25 mouse cellular contexts compared by ENCODE assay signal in genomic region chr6:32717860-32718259, GRCm38 (mm10).
DNase-seq lines count a peak whose midpoint lies in the region; ATAC-seq and TF ChIP-seq lines count a peak whose summit lies in the region.
"Had no signal": no experiment of that assay in that cellular context is flagged by ENCODE, and none has a peak within 500 bp of the region (broad histone marks: within the 10 kb centered on the region; RNA-seq: fewer than 3 reads in every experiment).

No protein-coding gene starts in this region.

- H3K4me1 ChIP-seq in kidney, adult 2 months (ENCODE audit: control insufficient read depth, insufficient read depth, low read length) = no peaks in the 10 kb centered on the region
- no peaks in the 10 kb centered on the region for H3K4me1 ChIP-seq in hindbrain, embryonic 10.5 days (replicated peaks)
- H3K4me1 ChIP-seq: heart, embryonic 15.5 days; intestine, embryonic 15.5 days; kidney, embryonic 15.5 days had no signal

- H3K36me3 ChIP-seq in kidney, adult 2 months (ENCODE audit: control insufficient read depth, insufficient read depth, low read length) = no peaks in the 10 kb centered on the region
- H3K36me3 ChIP-seq in hindbrain, embryonic 10.5 days = no peaks in the 10 kb centered on the region
- H3K36me3 ChIP-seq: forebrain, embryonic 15.5 days; heart, embryonic 15.5 days; intestine, embryonic 15.5 days; kidney, embryonic 15.5 days; neural tube, embryonic 15.5 days had no signal

- no peaks in the 10 kb centered on the region for H3K9me3 ChIP-seq in hindbrain, embryonic 10.5 days
- H3K9me3 ChIP-seq: forebrain, embryonic 15.5 days; heart, embryonic 15.5 days; intestine, embryonic 15.5 days; kidney, embryonic 15.5 days; neural tube, embryonic 15.5 days had no signal

- TF ChIP-seq CTCF in kidney, adult 2 months (conservative IDR thresholded peaks at IDR 0.05; ENCODE audit: insufficient read depth, insufficient read length, low read depth, low read length) = no peak

- no peaks in the 10 kb centered on the region; the same call in 1 of the 2 replicates for H3K27me3 ChIP-seq in kidney, adult 2 months (replicated peaks; ENCODE audit: control insufficient read depth, insufficient read depth, low read length)
- H3K27me3 ChIP-seq in hindbrain, embryonic 10.5 days (ENCODE audit: insufficient read depth, poor library complexity, severe bottlenecking) = no peaks in the 10 kb centered on the region
- H3K27me3 ChIP-seq: forebrain, embryonic 15.5 days; heart, embryonic 15.5 days; intestine, embryonic 15.5 days; kidney, embryonic 15.5 days; neural tube, embryonic 15.5 days had no signal

- WGBS in kidney, adult 2 months = 77% methylated on average over 5 of the region's 5 CpGs
- 86% methylated on average over 5 of the region's 5 CpGs for WGBS in hindbrain, embryonic 10.5 days

- DNase-seq in kidney, adult 2 months = peak; percentile 14
- DNase-seq in kidney, postnatal 10 days = no peak
- peak; percentile 2 to 5 for DNase-seq in monocyte, adult 2 months (ENCODE audit: low read depth in 1 of 2, low spot score in 2 of 2)
- no peak for DNase-seq in hindbrain, embryonic 10.5 days (ENCODE audit: low spot score)
- DNase-seq in left cerebral cortex, adult 18-20 months (ENCODE audit: low spot score in 2 of 2) = no peak
- DNase-seq: adrenal gland, postnatal 14 days; cerebellum, adult 8-10 months; cerebellum, postnatal 36 days; gastrocnemius, postnatal 10 days; heart, postnatal 4 days; layer of hippocampus, adult 9-11 months; liver, postnatal 0 days; lung, postnatal 14 days; right cerebral cortex, adult 18-20 months had no signal

- H3K27ac ChIP-seq in kidney, adult 2 months (ENCODE audit: insufficient read depth, low read depth, low read length) = no peak overlapping the region
- no peak overlapping the region for H3K27ac ChIP-seq in hindbrain, embryonic 10.5 days
- H3K27ac ChIP-seq: forebrain, embryonic 15.5 days; heart, embryonic 15.5 days; intestine, embryonic 15.5 days; kidney, embryonic 15.5 days; left cerebral cortex, adult 2 months; neural tube, embryonic 15.5 days had no signal

- H3K4me3 ChIP-seq in kidney, adult 2 months (ENCODE audit: insufficient read depth, low read depth, low read length) = no peak overlapping the region
- H3K4me3 ChIP-seq in hindbrain, embryonic 10.5 days = no peak overlapping the region
- H3K4me3 ChIP-seq: forebrain, embryonic 15.5 days; heart, embryonic 15.5 days; intestine, embryonic 15.5 days; kidney, embryonic 15.5 days; left cerebral cortex, adult 2 months; neural tube, embryonic 15.5 days had no signal

- no peak for ATAC-seq in monocyte, adult 5-6 weeks (replicated peaks; ENCODE audit: insufficient number of reproducible peaks, low FRiP score, low TSS enrichment, poor library complexity, severe bottlenecking)
- peak; percentile 98 for ATAC-seq in granulocyte monocyte progenitor cell, adult 5-6 weeks (replicated peaks; ENCODE audit: poor library complexity, severe bottlenecking)
- ATAC-seq: activated CD4-positive, CD25-positive, alpha-beta regulatory T cell, adult 4 months; forebrain, embryonic 15.5 days; hindbrain, embryonic 16.5 days; intestine, embryonic 15.5 days; liver, postnatal 0 days; midbrain, embryonic 16.5 days had no signal

- TF ChIP-seq POLR2A in kidney, adult 2 months (IDR thresholded peaks at IDR 0.05; ENCODE audit: low read depth, low read length) = no peak

Comparison
In these comparisons a context has a peak if more than half of its experiments do, and no peak if none do; other contexts are left out.
1. DNase-seq: peak in kidney, adult 2 months (single experiment) and monocyte, adult 2 months (2 of 2); none in kidney, postnatal 10 days (single experiment), hindbrain, embryonic 10.5 days (single experiment) and left cerebral cortex, adult 18-20 months (0 of 2).